Mouse (Mus musculus): ENCODE data around the gene Tec.

- TF ChIP-seq CTCF (IDR thresholded peaks at IDR 0.05; ENCODE audit: low read depth) (no peak), EP300 (optimal IDR thresholded peaks at IDR 0.05) (no peak)
Observed at GRCm38 (mm10) chr5:72736437-72736836, 131.8 kb downstream of the Tec start.

All from stomach, postnatal 0 days (tissue).